Mouse (Mus musculus): ENCODE results near the gene Igbp1. TPM values are rescaled to one million over a fixed set of nuclear protein-coding genes. Genes with fewer than 3 reads are reported as not detected.

Gene Igbp1
- polyA plus RNA-seq (2014; fragmentation: Nextera tagmentation; extraction: Ambion mirVana): 29.0 and 29.3 TPM in 2 replicates

DNA sequence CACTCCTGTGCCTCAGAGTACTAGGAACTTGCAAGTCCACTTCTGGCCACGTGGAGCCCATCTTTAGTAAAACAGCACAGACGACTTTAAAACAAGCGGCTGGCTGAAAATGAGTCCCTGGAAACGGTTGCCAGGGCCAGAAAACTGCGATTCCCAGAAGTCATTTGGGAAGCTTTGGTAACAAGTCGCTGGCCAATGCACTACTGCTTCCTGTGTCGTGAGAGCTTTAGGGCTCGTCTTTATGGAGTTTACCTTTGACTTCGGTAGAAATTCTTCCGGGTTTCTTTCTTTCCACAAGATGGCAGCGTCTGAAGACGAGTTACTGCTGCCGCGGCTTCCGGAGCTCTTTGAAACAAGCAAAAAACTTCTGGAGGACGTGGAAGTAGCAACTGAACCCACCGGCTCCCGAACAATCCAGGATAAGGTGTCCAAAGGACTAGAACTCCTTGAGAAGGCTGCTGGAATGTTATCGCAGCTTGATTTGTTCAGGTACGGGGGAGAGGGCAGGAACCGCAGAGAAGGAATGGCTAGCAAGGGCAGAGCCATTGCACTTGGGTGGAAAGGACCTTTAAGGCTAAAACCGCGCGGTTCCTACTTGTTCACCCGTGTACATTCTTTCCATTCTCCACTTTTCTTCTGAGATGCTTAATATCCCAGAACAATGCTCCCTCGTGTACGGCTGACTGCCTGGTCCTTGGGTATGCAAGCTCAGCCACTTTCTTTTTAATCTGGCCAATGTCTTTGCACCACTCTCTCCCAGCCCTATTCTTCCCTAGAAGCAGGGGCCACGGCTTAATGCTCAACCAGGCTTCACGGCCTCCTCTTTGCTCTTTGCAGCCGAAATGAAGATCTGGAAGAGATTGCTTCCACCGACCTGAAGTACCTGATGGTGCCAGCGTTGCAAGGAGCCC, at the start of gene Igbp1:
TSS of gene Igbp1 (plus strand) at position 224 of the 911 bp plus-strand sequence.
- ATAC-seq (ENCODE audit: low FRiP score, low TSS enrichment) (peak; percentile 93), DNase-seq (peak; percentile 91)
- Histone ChIP-seq H3K4me2 (ENCODE audit: low read length) (peak within 1 kb of the TSS; percentile 58), H3K27me3 (ENCODE audit: control insufficient read depth, insufficient read depth, low read length) (no peaks in the 10 kb centered on the region; the same call in 1 of the 2 replicates), H3K4me1 (ENCODE audit: control insufficient read depth, insufficient read depth, low read length) (no peaks in the 10 kb centered on the region), H3K27ac (replicated peaks; ENCODE audit: low read depth, low read length) (no peak within 1 kb of the TSS), H3K36me3 (ENCODE audit: control insufficient read depth, insufficient read depth, low read length) (0 out of 2 replicates have a peak, but pooled peaks cover 4% of the 10 kb centered on the region), H3K9ac (replicated peaks; ENCODE audit: low read length) (no peak within 1 kb of the TSS; the same call in 1 of the 2 replicates), H3K9me3 (ENCODE audit: control insufficient read depth, low read length) (no peaks in the 10 kb centered on the region), H3K4me3 (replicated peaks; ENCODE audit: low read depth, low read length) (peak within 1 kb of the TSS; percentile 49)
- WGBS: 17% methylated on average over 32 of the region's 32 CpGs

DNA sequence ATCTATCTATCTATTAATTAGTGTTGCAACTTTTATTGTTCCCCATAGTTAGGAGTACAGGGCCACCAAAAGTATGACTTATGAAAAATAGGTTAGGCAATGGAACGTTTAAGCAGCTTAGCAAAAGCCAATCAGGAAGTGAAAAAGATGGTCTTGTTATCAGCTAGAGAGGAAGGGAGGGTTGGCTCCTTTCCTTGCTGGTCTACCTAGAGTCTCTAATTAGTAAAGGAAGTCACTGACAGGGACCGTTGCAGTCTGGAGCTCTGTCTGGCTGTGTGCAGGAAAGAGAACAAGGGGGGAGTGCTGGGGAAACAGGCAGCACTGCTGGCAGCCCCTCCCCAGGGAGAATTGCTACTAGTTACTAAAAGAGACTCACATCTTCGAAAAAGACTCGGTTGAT, 26.0 kb upstream of the Igbp1 start:
- no peak for DNase-seq
- Histone ChIP-seq H3K9ac (replicated peaks; ENCODE audit: low read length) (no peak overlapping the region), H3K27ac (replicated peaks; ENCODE audit: low read depth, low read length) (no peak overlapping the region), H3K4me2 (ENCODE audit: low read length) (no peak overlapping the region), H3K4me1 (ENCODE audit: control insufficient read depth, insufficient read depth, low read length) (no peaks in the 10 kb centered on the region), H3K4me3 (replicated peaks; ENCODE audit: low read depth, low read length) (no peak overlapping the region), H3K36me3 (ENCODE audit: control insufficient read depth, insufficient read depth, low read length) (no peaks in the 10 kb centered on the region), H3K9me3 (ENCODE audit: control insufficient read depth, low read length) (no peaks in the 10 kb centered on the region), H3K27me3 (ENCODE audit: control insufficient read depth, insufficient read depth, low read length) (no peaks in the 10 kb centered on the region)
- WGBS: 86% methylated on average over 4 of the region's 4 CpGs
- no peak for ATAC-seq (ENCODE audit: low FRiP score, low TSS enrichment)

DNA sequence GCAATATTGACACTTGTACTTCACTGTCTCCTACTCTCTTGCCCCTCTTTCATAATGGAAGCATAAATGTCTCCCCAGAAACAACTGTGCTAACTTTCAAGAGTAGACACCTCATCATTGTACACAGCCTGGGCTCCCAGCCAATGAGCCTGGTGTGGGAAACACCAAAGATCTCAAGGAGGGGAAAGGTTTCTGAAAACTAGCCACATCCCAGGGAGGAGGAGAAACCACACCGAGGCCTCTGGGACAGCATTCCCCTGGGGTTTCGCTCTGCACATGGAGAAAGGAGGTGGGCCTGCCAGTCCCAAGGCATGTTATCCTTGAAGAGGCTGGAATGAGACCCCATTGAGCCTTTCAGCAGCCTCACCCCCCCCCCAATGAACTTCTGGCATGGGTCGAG, 24.0 kb upstream of the Igbp1 start:
- 86% methylated on average over 3 of the region's 3 CpGs for WGBS
- H3K4me2 ChIP-seq (ENCODE audit: low read length): no peak overlapping the region
- ATAC-seq (ENCODE audit: low FRiP score, low TSS enrichment): no peak

DNA sequence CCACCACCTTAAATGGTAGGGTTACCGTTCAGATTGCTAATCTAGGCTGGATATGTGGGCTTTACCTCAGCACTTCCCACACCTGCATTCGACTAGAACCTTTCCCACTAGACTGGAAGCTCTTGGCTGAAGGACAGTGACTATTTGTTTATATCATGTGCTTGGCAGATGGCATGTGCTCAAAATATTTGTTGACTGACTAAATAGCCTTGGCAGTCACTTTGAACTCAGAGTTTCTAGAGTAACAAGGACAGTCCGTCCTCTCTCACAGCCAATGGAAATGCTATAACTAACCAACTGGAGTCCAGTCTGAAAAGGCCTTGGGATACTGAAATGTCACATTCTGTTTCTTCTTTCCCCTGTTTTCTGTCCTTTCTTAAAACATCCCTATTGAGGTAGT, 22.6 kb upstream of the Igbp1 start:
- H3K4me3 ChIP-seq (replicated peaks; ENCODE audit: low read depth, low read length): no peak overlapping the region
- H3K9me3 ChIP-seq (ENCODE audit: control insufficient read depth, low read length): no peaks in the 10 kb centered on the region
- H3K27ac ChIP-seq (replicated peaks; ENCODE audit: low read depth, low read length): no peak overlapping the region
- H3K4me2 ChIP-seq (ENCODE audit: low read length): no peak overlapping the region
- H3K27me3 ChIP-seq (ENCODE audit: control insufficient read depth, insufficient read depth, low read length): no peaks in the 10 kb centered on the region
- H3K36me3 ChIP-seq (ENCODE audit: control insufficient read depth, insufficient read depth, low read length): no peaks in the 10 kb centered on the region
- DNase-seq (no peak), ATAC-seq (ENCODE audit: low FRiP score, low TSS enrichment) (no peak)
- H3K4me1 ChIP-seq (ENCODE audit: control insufficient read depth, insufficient read depth, low read length): no peaks in the 10 kb centered on the region
- no peak overlapping the region for H3K9ac ChIP-seq (replicated peaks; ENCODE audit: low read length)
- WGBS: 86% methylated on average over 3 of the region's 3 CpGs

More for the DNA sequence above, 24.0 kb upstream of the Igbp1 start:
- Histone ChIP-seq H3K27me3 (ENCODE audit: control insufficient read depth, insufficient read depth, low read length) (no peaks in the 10 kb centered on the region), H3K9me3 (ENCODE audit: control insufficient read depth, low read length) (no peaks in the 10 kb centered on the region), H3K4me3 (replicated peaks; ENCODE audit: low read depth, low read length) (no peak overlapping the region), H3K27ac (replicated peaks; ENCODE audit: low read depth, low read length) (no peak overlapping the region), H3K4me1 (ENCODE audit: control insufficient read depth, insufficient read depth, low read length) (no peaks in the 10 kb centered on the region), H3K9ac (replicated peaks; ENCODE audit: low read length) (no peak overlapping the region), H3K36me3 (ENCODE audit: control insufficient read depth, insufficient read depth, low read length) (no peaks in the 10 kb centered on the region)
- no peak for DNase-seq

DNA sequence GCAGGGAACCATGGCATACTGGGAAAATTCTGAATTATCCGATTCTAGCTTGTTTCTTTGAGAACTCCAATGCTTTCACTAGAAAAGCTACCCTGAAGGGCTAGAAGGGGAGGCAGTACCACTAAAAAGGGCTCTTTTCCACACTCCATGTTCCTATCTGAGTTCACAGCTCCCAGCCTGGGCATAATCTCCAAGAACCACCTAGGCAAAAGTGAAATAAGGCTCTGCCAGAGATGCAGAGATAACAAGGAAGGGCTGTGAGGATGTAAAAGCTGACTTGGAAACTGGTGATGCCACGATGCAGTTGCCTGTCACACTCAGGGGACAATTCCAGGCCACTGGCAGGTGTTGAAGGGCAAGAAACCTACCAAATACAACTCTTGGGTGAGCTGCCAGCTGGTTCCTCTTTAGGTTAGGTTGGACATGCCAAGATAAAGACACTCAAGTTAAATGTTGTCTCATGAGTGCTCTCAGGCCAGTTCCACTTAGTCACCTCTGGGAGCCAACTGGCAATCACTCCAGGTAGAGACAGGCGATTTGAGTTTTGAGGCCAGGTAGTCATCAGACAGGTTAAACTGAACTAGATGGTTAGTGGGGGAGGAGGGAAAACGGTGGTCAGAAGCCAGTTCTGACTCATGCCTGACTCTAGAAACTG, 18.4 kb upstream of the Igbp1 start:
- Histone ChIP-seq H3K4me1 (ENCODE audit: control insufficient read depth, insufficient read depth, low read length) (no peaks in the 10 kb centered on the region), H3K4me2 (ENCODE audit: low read length) (no peak overlapping the region), H3K9ac (replicated peaks; ENCODE audit: low read length) (no peak overlapping the region), H3K27ac (replicated peaks; ENCODE audit: low read depth, low read length) (no peak overlapping the region), H3K36me3 (ENCODE audit: control insufficient read depth, insufficient read depth, low read length) (no peaks in the 10 kb centered on the region), H3K27me3 (ENCODE audit: control insufficient read depth, insufficient read depth, low read length) (no peaks in the 10 kb centered on the region), H3K9me3 (ENCODE audit: control insufficient read depth, low read length) (no peaks in the 10 kb centered on the region), H3K4me3 (replicated peaks; ENCODE audit: low read depth, low read length) (no peak overlapping the region)
- DNase-seq (no peak), ATAC-seq (ENCODE audit: low FRiP score, low TSS enrichment) (no peak)
- 71% methylated on average over 4 of the region's 4 CpGs for WGBS

DNA sequence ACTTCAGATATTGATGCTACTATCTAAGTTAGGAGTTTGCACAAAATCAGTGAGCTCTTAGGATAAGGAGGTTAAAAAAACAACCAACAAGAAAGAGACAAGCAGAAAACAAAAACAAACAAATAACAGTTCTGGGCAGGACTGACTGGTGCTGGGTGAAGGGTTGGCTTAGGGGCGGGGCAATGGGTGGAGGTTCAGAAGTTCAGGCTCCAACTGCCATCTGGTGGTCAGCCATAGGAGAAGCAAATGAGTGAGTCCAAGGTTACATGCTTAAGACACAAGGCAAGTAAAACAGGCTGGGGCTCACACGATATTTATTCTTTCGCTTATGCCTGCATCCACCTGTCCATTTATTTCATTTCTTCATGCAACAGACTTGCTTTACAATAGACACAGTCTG, 13.8 kb upstream of the Igbp1 start:
- H3K4me1 ChIP-seq (ENCODE audit: control insufficient read depth, insufficient read depth, low read length): no peaks in the 10 kb centered on the region
- peak; percentile 81 for ATAC-seq (ENCODE audit: low FRiP score, low TSS enrichment)
- DNase-seq: peak; percentile 74
- 37% methylated on average over 3 of the region's 3 CpGs for WGBS
- no peak overlapping the region for H3K9ac ChIP-seq (replicated peaks; ENCODE audit: low read length)
- no peaks in the 10 kb centered on the region for H3K9me3 ChIP-seq (ENCODE audit: control insufficient read depth, low read length)
- H3K36me3 ChIP-seq (ENCODE audit: control insufficient read depth, insufficient read depth, low read length): no peaks in the 10 kb centered on the region
- no peak overlapping the region for H3K27ac ChIP-seq (replicated peaks; ENCODE audit: low read depth, low read length)
- H3K4me3 ChIP-seq (replicated peaks; ENCODE audit: low read depth, low read length): no peak overlapping the region
- H3K4me2 ChIP-seq (ENCODE audit: low read length): no peak overlapping the region
- H3K27me3 ChIP-seq (ENCODE audit: control insufficient read depth, insufficient read depth, low read length): no peaks in the 10 kb centered on the region

DNA sequence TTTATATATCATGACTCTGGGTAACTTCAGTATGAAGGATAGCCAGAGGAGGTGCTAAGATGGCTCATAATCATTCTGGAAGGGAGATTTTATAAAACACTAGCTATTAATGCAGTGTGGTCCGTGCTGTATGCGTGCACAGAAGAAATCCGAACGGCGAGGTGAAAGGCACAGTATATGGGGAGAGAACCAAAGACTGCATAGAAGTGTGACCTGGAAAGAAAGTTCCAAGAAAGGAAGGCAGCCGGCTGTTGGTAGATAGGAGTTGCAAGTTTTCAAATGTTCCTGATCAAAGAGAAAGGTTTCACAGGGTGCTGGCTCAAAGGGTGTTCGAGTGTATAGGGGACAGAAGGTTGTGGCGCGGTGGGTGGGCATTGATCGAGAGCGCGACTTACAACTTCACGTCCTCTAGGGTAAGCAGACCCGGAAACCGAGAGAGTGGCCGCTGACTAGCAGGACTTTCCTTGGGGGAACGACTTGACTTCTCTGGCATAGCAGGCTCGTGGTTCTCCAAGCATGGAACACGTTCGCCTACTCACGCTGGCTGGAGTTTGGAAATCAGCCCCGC, 507 bp upstream of the Igbp1 start:
- Histone ChIP-seq H3K9ac (replicated peaks; ENCODE audit: low read length) (no peak overlapping the region), H3K4me1 (ENCODE audit: control insufficient read depth, insufficient read depth, low read length) (no peaks in the 10 kb centered on the region), H3K4me2 (ENCODE audit: low read length) (peak overlapping the region; percentile 55), H3K4me3 (replicated peaks; ENCODE audit: low read depth, low read length) (peak overlapping the region; percentile 49), H3K9me3 (ENCODE audit: control insufficient read depth, low read length) (no peaks in the 10 kb centered on the region), H3K36me3 (ENCODE audit: control insufficient read depth, insufficient read depth, low read length) (0 out of 2 replicates have a peak, but pooled peaks cover 4% of the 10 kb centered on the region), H3K27me3 (ENCODE audit: control insufficient read depth, insufficient read depth, low read length) (no peaks in the 10 kb centered on the region; the same call in 1 of the 2 replicates), H3K27ac (replicated peaks; ENCODE audit: low read depth, low read length) (no peak overlapping the region)
- WGBS: 19% methylated on average over 22 of the region's 22 CpGs
- ATAC-seq (ENCODE audit: low FRiP score, low TSS enrichment) (peak; percentile 70; the same call in 1 of the 2 replicates), DNase-seq (no peak)

DNA sequence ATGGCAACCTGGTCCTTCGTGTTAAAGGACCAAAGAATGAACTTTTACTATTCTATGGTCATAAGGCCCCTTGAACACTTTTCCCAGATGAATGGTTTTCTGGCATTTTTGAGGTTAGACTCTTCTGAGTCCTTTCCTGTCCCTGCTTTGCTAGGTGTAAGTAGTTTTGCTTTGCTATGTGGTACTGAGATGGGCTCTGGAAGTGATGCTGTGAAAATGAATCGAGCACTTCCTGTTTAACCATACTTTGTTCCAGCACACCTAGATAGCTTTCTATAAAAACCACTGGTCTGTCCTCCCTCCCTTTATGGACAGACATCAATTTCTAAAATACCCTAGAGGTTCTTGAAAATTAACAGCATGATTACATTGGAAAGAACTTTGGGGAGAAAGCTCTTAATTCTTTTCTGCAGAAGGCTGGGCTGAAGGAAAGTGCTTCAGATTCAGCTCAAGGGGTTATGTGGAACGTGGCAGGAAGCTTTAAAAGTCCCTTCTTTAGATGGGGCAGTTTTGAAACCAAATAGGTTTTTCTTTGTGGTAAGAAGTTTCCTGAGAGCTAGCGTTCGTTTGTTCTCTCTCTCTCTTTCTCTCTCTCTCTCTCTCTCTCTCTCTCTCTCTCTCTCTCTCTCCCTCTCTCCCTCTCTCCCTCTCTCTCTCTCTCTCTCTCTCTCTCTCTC, 10.2 kb downstream of the Igbp1 start:
- Histone ChIP-seq H3K9me3 (ENCODE audit: control insufficient read depth, low read length) (no peaks in the 10 kb centered on the region), H3K4me3 (replicated peaks; ENCODE audit: low read depth, low read length) (no peak overlapping the region), H3K27ac (replicated peaks; ENCODE audit: low read depth, low read length) (no peak overlapping the region), H3K36me3 (ENCODE audit: control insufficient read depth, insufficient read depth, low read length) (no peaks in the 10 kb centered on the region), H3K4me1 (ENCODE audit: control insufficient read depth, insufficient read depth, low read length) (no peaks in the 10 kb centered on the region), H3K4me2 (ENCODE audit: low read length) (no peak overlapping the region), H3K9ac (replicated peaks; ENCODE audit: low read length) (no peak overlapping the region), H3K27me3 (ENCODE audit: control insufficient read depth, insufficient read depth, low read length) (no peaks in the 10 kb centered on the region)
- no peak for DNase-seq
- 85% methylated on average over 5 of the region's 5 CpGs for WGBS
- no peak for ATAC-seq (ENCODE audit: low FRiP score, low TSS enrichment)

Measured in midbrain, embryonic 14.5 days (tissue).